Mouse (Mus musculus) forebrain, embryonic 16.5 days (tissue): ENCODE data around the gene Colca2. TPM values are rescaled to one million over a fixed set of nuclear protein-coding genes. Genes with fewer than 3 reads are reported as not detected.
A peak's percentile ranks its signal among the peaks of the same experiment; 100 is the strongest.

Experiments
- ATAC-seq: fragments of 200-750 bp; cut with Nextera tagmentation; 2 replicates; pipeline ENCODE4 v1.8.0; 2017; ENCODE audit warnings: mild to moderate bottlenecking, moderate library complexity
- H3K27ac ChIP-seq: fragments of 300-500 bp; sonication (generic); 2 replicates; pipeline ENCODE4 v1.5.1; 2014; ENCODE audit warnings: low read length, control low read depth
- H3K27me3 ChIP-seq: fragments of 300-500 bp; sonication (generic); replicated peaks from 2 replicates; pipeline ENCODE4 v1.6.1; 2014; ENCODE audit warnings: low read length; ENCODE audit not compliant: control insufficient read depth, insufficient read depth
- H3K36me3 ChIP-seq: fragments of 300-500 bp; sonication (generic); 2 replicates; pipeline ENCODE4 v1.6.1; 2014; ENCODE audit not compliant: control insufficient read depth, insufficient read depth
- H3K4me1 ChIP-seq: fragments of 300-500 bp; sonication (generic); replicated peaks from 2 replicates; pipeline ENCODE4 v1.6.1; 2014; ENCODE audit warnings: low read length; ENCODE audit not compliant: control insufficient read depth, insufficient read depth
- H3K4me2 ChIP-seq: fragments of 300-500 bp; sonication (generic); 2 replicates; pipeline ENCODE4 v1.6.1; 2014; ENCODE audit warnings: mild to moderate bottlenecking, low read length, control low read depth
- H3K4me3 ChIP-seq: fragments of 300-500 bp; sonication (generic); replicated peaks from 2 replicates; pipeline ENCODE4 v1.5.1; 2014; ENCODE audit warnings: mild to moderate bottlenecking, low read length, control low read depth
- H3K9ac ChIP-seq: fragments of 300-500 bp; sonication (generic); replicated peaks from 2 replicates; pipeline ENCODE4 v1.6.1; 2014; ENCODE audit warnings: low read depth, low read length, control low read depth
- H3K9me3 ChIP-seq: fragments of 300-500 bp; sonication (generic); 2 replicates; pipeline ENCODE4 v1.6.1; 2016; ENCODE audit warnings: low read length; ENCODE audit not compliant: control insufficient read depth
- WGBS: fragments of 180-500 bp; shearing (Covaris S2); extraction: QIAGEN DNeasy Blood & Tissue Kit; methylation state at CpG from one replicate; pipeline ENCODE4 v1.1.7; 2014; 5-methylcytosine and 5-hydroxymethylcytosine counted together
- polyA plus RNA-seq: library from polyadenylated mRNA; unstranded; fragments of >200 nt; fragmentation: Nextera tagmentation; extraction: Ambion mirVana; gene quantifications from 2 replicates; pipeline ENCODE4 v1.2.1, GENCODE M21; 2015

Colca2 gene
- polyA plus RNA-seq, 1 experiment from 2014 or later, result 0.61 TPM

- H3K27me3 ChIP-seq, result peaks cover 6% of the 10 kb centered on the region
- WGBS, result 17% methylated on average over 13 of the region's 13 CpGs
- H3K4me1 ChIP-seq, result peaks cover 14% of the 10 kb centered on the region
- peak overlapping the region; percentile 55; the same call in 1 of the 2 replicates for H3K9ac ChIP-seq
- H3K36me3 ChIP-seq, result no peaks in the 10 kb centered on the region
- ATAC-seq, result no peak
- H3K9me3 ChIP-seq, result no peaks in the 10 kb centered on the region
- H3K4me3 ChIP-seq, result peak overlapping the region; percentile 51
- H3K4me2 ChIP-seq, result peak overlapping the region; percentile 86
- no peak overlapping the region for H3K27ac ChIP-seq
Measured at GRCm38 (mm10) chr9:51277834-51278498, 403 bp downstream of the Colca2 start.

GRCm38 (mm10) chr9:51274678-51275077 lies 3.7 kb downstream of the Colca2 start:
- 11% methylated on average over 4 of the region's 4 CpGs for WGBS
- peaks cover 14% of the 10 kb centered on the region for H3K4me1 ChIP-seq
- no peak overlapping the region for H3K9ac ChIP-seq
- H3K27ac ChIP-seq, result no peak overlapping the region
- peaks cover under 1% of the 10 kb centered on the region for H3K27me3 ChIP-seq
- H3K4me2 ChIP-seq, result no peak overlapping the region
- no peaks in the 10 kb centered on the region for H3K36me3 ChIP-seq
- no peak for ATAC-seq
- H3K9me3 ChIP-seq, result no peaks in the 10 kb centered on the region
- no peak overlapping the region for H3K4me3 ChIP-seq

- WGBS, result 72% methylated on average over 9 of the region's 9 CpGs
- ATAC-seq, result no peak
- no peak overlapping the region for H3K4me3 ChIP-seq
- no peaks in the 10 kb centered on the region; the same call in 1 of the 2 replicates for H3K27me3 ChIP-seq
- H3K9ac ChIP-seq, result no peak overlapping the region
- no peaks in the 10 kb centered on the region for H3K36me3 ChIP-seq
- no peak overlapping the region for H3K4me2 ChIP-seq
- H3K9me3 ChIP-seq, result no peaks in the 10 kb centered on the region
- H3K4me1 ChIP-seq, result peaks cover 8% of the 10 kb centered on the region
- no peak overlapping the region for H3K27ac ChIP-seq
Measured at GRCm38 (mm10) chr9:51273581-51274154, 4.7 kb downstream of the Colca2 start.

GRCm38 (mm10) chr9:51272102-51272501 lies 6.3 kb downstream of the Colca2 start:
- H3K27me3 ChIP-seq, result no peaks in the 10 kb centered on the region
- no peaks in the 10 kb centered on the region for H3K4me1 ChIP-seq
- 86% methylated on average over 5 of the region's 5 CpGs for WGBS
- H3K36me3 ChIP-seq, result no peaks in the 10 kb centered on the region
- H3K27ac ChIP-seq, result no peak overlapping the region
- H3K9me3 ChIP-seq, result no peaks in the 10 kb centered on the region
- H3K4me3 ChIP-seq, result no peak overlapping the region
- no peak overlapping the region for H3K9ac ChIP-seq
- no peak for ATAC-seq
- H3K4me2 ChIP-seq, result no peak overlapping the region

GRCm38 (mm10) chr9:51271073-51271472 lies 7.3 kb downstream of the Colca2 start:
- H3K27me3 ChIP-seq, result no peaks in the 10 kb centered on the region
- 46% methylated on average over 8 of the region's 8 CpGs for WGBS
- no peak overlapping the region for H3K4me3 ChIP-seq
- H3K36me3 ChIP-seq, result no peaks in the 10 kb centered on the region
- H3K27ac ChIP-seq, result no peak overlapping the region
- H3K4me2 ChIP-seq, result no peak overlapping the region
- no peaks in the 10 kb centered on the region for H3K9me3 ChIP-seq
- no peak overlapping the region for H3K9ac ChIP-seq
- ATAC-seq, result no peak
- H3K4me1 ChIP-seq, result no peaks in the 10 kb centered on the region

GRCm38 (mm10) chr9:51268852-51269251 lies 9.5 kb downstream of the Colca2 start:
- Histone ChIP-seq H3K27me3 (no peaks in the 10 kb centered on the region), H3K4me3 (no peak overlapping the region), H3K36me3 (no peaks in the 10 kb centered on the region), H3K4me2 (no peak overlapping the region), H3K9ac (no peak overlapping the region), H3K9me3 (no peaks in the 10 kb centered on the region), H3K4me1 (no peaks in the 10 kb centered on the region), H3K27ac (no peak overlapping the region)
- 69% methylated on average over 5 of the region's 5 CpGs for whole genome bisulfite sequencing
- ATAC-seq, result no peak

GRCm38 (mm10) chr9:51258426-51258825 lies 19.9 kb downstream of the Colca2 start:
- Histone ChIP-seq H3K4me3 (no peak overlapping the region), H3K4me1 (no peaks in the 10 kb centered on the region), H3K9ac (no peak overlapping the region), H3K27me3 (no peaks in the 10 kb centered on the region), H3K4me2 (no peak overlapping the region), H3K9me3 (no peaks in the 10 kb centered on the region), H3K36me3 (no peaks in the 10 kb centered on the region), H3K27ac (no peak overlapping the region)
- WGBS, result 85% methylated on average over 5 of the region's 5 CpGs
- ATAC-seq, result no peak

- Histone ChIP-seq H3K9me3 (no peaks in the 10 kb centered on the region), H3K27me3 (no peaks in the 10 kb centered on the region), H3K4me2 (no peak overlapping the region), H3K36me3 (no peaks in the 10 kb centered on the region), H3K4me1 (no peaks in the 10 kb centered on the region), H3K4me3 (no peak overlapping the region), H3K9ac (no peak overlapping the region), H3K27ac (no peak overlapping the region)
- 71% methylated on average over 4 of the region's 4 CpGs for WGBS
- no peak for ATAC-seq
Measured at GRCm38 (mm10) chr9:51256780-51257502, 21.4 kb downstream of the Colca2 start.

- Histone ChIP-seq H3K9me3 (no peaks in the 10 kb centered on the region), H3K4me1 (0 out of 2 replicates have a peak, but pooled peaks cover 2% of the 10 kb centered on the region), H3K36me3 (no peaks in the 10 kb centered on the region), H3K27me3 (no peaks in the 10 kb centered on the region), H3K4me3 (no peak overlapping the region), H3K9ac (no peak overlapping the region), H3K27ac (peak overlapping the region; percentile 20; the same call in 1 of the 2 replicates), H3K4me2 (no peak overlapping the region)
- peak; percentile 74 for ATAC-seq
- 59% methylated on average over 12 of the region's 12 CpGs for WGBS
Measured at GRCm38 (mm10) chr9:51238741-51239385, 39.5 kb downstream of the Colca2 start.
